Mouse (Mus musculus) gastrocnemius, postnatal 10 days (tissue): ENCODE results near the gene Dzank1. TPM values are rescaled to one million over a fixed set of nuclear protein-coding genes. Genes with fewer than 3 reads are reported as not detected.

Source experiments
- DNase-seq: peaks from one replicate; pipeline ENCODE4 v3.0.0; 2021; ENCODE audit warnings: mixed read lengths
- long read RNA-seq, 2 experiments: library from polyadenylated mRNA; stranded (forward); transcript quantifications; one replicate each; pipeline ENCODE4 v2.0.0; 2021
- total RNA-seq, 2 experiments: library from RNA; stranded (reverse); gene quantifications; 2 replicates each; pipeline ENCODE4 v1.2.3; 2021

Dzank1 gene
- 1 to 10 TPM in 1 of 2 experiments, under 1 TPM in 1; 0.68 to 1.2 TPM for total RNA-seq
- long read RNA-seq, experiment 1, result 0 reads
- long read RNA-seq, experiment 2, result 0 reads

DNA sequence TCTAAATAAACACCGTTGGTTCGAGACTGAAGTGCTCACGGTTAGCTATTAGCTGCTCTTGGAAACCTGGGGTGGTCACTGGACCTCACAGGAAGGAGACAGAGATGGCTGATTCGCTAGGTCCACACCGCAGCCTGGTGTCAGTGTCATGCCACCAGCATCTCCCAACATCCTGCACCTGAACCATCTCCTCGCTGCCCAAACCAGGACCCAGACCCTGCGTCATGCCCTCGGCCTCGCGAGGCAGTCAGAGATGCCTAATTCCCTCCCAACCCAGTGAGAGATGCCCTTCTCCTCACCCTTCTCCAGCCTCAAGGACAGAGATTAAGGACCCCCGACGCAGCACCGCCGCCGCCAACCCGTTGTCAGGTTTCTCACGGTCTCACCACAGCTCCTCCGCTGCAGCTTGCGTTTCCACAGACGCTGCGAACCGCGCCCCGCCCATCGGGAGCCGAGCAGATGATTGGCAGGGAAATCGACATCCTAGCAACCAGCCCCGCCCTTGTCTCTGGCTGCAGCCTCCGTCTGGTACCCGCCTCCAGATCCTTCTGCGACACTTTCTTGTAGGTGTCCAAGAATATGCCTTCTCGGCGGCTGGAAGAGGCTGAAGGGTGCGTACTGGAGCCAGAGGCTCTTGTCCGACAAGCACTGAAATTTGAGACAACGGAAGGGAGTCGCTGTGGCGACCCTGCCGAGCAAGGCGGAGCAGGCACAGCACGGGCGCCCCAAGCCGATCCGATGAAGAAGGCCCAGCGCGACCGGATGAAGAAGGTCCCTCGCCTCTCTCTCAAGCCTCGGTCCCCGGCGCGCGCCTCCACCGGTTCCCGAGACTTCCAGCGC, at the start of gene Dzank1, which contains the start of gene Polr3f:
Gene Dzank1, minus strand, starts transcription at position 434 of the 840 bp plus-strand sequence.
Gene Polr3f, plus strand, starts transcription at position 738 of the 840 bp plus-strand sequence.
- DNase-seq, result peak; percentile 90

DNA sequence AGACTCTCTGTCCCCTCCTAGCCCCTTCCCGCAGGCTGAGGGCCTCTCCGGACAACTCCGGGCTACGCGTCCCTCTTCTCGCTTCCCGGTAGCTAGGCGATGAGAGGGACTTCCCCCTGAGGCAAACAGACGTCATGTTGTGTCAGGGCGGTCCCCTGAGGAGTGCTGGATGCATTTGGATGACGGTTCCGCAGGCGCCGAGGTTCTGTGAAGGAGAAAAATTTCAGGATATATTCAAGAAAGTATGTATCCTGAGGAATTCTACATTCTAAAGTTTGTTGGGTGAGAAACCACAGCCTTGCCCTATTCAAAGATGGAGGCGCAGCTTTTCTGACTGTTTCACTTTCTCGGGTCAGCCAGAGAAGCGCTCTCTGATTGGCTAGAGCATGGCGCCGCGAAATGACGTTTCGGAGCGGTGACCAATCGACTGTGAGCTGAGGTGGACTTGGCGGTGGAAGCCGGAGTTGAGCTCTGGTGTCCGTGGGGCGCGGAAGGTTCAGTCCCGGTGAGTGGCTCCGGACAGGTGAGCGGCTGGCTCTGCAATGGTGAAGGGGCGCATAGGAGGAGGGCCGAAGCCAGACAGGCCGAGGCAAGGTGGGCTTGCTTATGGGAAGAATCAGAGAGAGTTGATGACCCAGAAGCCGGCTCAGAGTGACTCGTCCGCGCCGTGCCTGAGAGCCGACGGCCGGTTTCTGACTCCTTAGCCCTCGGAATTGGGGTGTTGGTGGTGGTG, 28.8 kb upstream of the Dzank1 start, which contains the start of gene Sec23b:
Gene Sec23b, plus strand, starts transcription at position 410 of the 733 bp plus-strand sequence.
- peak; percentile 94 for DNase-seq

GRCm38 (mm10) chr2:144555286-144555819, 28.1 kb upstream of the Dzank1 start:
- no peak for DNase-seq

DNA sequence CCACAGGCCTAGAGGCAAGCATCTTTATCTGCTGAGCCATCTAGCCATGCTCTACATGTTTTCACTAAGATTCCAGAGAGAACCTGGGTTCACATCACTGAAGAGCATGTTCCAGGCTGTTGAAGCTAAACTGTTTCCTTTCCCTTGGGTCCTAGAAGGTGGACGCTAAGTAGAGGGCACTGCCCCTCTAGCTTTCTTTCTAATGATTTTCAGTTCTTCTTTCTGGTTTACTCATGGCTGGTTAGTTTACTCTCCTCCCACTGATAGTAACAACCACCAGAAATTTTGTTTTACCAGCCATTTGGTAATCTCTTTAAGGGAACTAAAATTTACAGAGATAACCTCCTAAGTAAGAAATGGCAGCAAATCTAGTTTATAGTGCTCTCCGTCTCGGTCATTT, 26.7 kb upstream of the Dzank1 start:
- DNase-seq, result no peak

DNA sequence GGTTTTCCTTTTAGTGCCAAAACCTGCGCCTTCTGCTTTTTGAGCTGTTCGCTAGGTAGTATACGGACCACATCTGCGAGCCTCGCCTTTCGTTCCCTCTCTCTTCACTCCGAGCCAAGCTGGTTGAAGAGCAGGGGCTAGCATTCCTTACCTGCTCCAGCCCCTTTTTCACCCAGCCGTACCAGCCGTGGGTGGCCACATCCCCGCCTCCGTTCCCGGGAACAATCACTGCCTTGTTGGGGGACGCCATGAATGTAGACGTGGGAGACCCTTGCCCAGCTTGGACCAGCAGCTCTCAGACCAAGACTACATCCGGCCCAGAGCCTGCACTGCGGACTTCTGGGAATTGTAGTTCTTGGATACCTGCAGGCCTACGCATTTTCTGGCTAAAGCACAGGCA, 23.3 kb upstream of the Dzank1 start, which contains the start of gene Rbbp9:
Gene Rbbp9, minus strand, starts transcription at position 341 of the 400 bp plus-strand sequence.
- DNase-seq, result peak; percentile 27

DNA sequence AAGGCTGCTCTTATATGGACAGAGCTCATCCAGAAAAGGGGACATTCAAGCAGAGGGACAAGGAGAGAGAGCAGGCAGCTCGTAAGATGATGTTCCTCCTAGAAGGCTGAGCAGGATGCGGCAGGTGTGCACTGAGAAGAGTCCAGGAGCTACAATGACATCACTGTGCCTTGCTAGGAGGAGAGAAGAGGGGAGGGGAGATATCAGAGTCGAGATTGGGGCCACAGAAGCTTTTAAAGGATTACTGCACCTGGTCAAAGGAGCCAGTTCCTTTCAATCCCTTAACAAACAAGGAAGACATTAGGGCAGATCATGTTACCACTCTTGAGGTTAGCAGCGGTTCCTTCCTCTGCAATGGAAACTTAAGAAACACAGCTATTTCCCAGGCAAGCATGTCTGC, 20.3 kb upstream of the Dzank1 start:
- DNase-seq, result no peak

DNA sequence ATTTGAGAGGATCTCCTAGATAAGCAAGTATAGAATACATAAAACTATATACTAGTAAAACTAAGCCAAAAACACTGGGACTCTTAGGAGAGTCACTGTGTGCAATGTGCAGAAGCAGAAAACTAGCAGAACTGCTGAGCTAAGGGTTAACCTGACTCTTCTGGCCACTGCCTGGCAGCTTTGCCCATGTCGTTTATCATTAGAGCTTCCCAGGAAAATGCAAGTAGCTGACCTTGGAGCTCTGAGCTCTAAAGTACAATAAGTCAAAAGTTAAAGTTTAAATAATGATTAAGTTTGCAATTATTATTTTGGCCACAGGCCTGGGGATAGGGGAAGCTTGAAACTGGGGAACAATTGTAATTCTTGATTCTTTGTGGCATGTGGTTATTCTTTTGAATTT, 18.3 kb upstream of the Dzank1 start:
- DNase-seq, result no peak

GRCm38 (mm10) chr2:144545061-144545460, 17.8 kb upstream of the Dzank1 start:
- no peak for DNase-seq

GRCm38 (mm10) chr2:144544630-144545029, 17.4 kb upstream of the Dzank1 start:
- DNase-seq, result no peak

- DNase-seq, result no peak
These were observed 16.5 kb upstream of the Dzank1 start for GRCm38 (mm10) chr2:144543670-144544069.

GRCm38 (mm10) chr2:144541246-144541645, 14.0 kb upstream of the Dzank1 start:
- DNase-seq, result no peak

DNA sequence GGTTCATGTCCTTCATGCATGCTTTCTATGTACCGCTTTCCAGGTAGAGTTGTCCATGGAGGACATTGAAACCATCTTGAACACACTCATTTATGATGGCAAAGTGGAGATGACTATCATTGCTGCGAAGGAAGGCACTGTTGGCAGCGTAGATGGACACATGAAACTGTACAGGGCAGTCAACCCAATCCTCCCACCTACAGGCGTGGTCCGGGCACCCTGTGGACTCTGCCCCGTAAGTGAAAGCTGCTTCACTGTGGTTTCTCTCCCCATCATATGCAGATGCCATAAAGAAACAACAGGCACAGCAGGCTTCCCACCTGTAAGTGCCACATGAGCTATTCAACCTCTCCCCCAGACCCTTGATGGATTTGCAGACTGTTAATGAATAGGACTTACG, 9.9 kb upstream of the Dzank1 start:
- DNase-seq, result no peak

- no peak for DNase-seq
These were observed 584 bp upstream of the Dzank1 start for GRCm38 (mm10) chr2:144527821-144528174.

DNA sequence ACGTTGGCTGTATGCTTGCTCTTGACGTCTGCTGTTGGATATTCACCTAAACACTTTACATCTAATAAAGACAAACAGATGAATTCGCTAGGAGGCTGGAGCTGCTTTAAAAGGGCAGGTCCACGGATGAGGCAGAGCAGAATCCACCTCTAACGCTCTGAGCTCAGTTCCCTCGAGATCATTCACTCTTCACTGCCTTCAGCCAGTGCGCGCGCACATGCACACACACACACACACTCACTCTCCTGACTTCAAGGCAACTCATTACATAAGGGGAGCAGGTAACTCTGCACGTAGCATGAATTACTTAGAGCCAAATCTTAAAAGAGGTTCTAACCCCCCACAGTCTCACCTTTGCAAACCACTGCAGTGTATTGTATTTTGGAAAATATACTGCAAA, 1.4 kb downstream of the Dzank1 start:
- no peak for DNase-seq

DNA sequence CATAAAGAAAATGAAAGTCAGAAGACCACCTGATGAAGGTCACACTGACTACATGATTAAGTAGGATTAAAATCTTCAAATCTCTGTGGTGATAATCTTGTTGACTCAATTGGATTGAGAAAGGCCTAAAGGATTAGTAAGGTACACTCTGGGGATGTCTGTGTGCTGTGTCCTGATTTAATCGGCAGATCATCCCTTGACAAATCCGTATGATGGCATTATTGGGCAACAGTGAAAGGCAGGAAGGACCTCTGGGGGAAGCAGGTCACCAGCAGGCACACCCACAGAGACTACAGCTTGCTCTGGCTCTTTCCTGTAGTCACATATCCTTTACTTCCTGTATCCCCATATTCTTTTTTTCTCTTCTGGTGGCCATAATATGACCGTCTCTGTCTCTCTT, 7.4 kb downstream of the Dzank1 start:
- DNase-seq, result no peak

DNA sequence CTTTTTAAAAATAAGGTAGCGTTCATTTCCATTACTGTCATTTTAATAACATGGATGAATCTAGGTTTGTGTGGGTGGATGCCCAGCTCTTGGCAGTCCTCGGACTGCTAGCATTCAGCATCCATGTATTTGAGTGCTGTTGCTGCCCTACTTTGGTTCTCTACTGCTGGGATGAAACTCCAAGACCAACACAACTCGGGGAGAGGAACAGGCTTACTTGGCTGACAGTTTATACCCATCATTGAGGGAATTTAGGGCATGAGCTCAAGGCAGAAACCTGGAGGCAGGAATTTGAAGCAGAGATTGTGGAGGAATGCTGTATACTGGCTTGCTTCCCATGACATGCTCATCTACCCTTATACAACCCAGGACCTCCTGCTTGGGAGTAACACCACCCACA, 12.6 kb downstream of the Dzank1 start:
- DNase-seq, result no peak

GRCm38 (mm10) chr2:144502134-144502533, 25.1 kb downstream of the Dzank1 start:
- DNase-seq, result no peak

- DNase-seq, result no peak
These were observed 37.9 kb downstream of the Dzank1 start for GRCm38 (mm10) chr2:144489342-144489741.

DNA sequence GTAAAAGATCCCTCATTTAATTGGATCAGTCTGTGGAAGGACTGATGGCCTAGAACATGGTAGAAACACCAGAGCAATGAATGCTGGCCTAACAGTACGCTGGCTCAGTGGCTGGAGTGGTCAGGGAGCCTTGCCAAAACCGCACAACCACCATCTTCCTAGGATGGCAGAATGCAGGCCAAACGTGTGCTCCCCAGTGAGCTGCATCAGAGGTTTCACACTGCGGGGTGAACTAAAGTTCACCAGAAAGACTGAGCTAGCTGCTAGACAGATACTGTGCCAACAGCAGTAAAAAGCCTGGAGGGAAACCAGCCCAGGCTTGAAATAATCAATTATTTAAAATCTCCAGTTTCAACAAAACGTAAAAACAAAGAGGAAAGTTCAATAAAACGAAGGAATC, 39.7 kb downstream of the Dzank1 start:
- DNase-seq, result no peak

DNA sequence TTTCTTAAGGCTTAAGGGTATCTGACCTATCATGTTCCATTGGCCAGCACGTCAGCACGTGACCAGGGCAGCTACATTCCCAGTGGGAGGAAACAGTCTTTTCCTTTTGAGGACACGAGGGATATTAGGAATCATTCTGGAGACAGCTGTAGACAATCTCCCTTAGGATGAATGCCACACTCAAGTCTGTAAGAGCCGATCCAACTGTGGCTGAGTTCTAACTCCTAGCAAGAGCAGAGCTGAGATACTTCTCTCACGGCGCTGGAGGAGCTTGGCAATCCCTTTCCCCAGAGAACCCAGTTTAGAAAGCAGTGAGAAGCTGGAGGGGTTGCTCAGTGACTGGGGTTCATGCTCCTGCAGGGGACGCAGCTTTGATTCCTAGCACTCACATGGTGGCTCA, 41.8 kb downstream of the Dzank1 start:
- DNase-seq, result no peak

DNA sequence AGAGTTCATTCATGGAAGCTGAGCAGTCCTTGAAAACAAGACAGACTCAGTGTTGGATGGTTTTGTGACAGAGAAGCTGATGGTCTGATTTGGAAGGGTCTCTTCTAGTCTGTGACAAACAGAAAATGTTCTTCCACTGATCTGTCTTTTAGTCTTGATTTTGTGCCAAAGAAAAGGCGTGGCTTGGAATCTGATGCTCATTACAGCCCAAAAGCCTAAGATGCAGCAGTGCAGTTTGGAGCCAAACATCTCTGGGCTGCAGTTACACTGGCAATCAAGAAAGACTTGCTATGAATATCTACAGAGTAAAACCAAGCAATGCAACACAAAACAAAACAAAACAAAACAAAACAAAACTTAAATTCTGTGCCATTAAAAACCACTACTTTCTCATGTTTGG, 43.1 kb downstream of the Dzank1 start:
- DNase-seq, result no peak

DNA sequence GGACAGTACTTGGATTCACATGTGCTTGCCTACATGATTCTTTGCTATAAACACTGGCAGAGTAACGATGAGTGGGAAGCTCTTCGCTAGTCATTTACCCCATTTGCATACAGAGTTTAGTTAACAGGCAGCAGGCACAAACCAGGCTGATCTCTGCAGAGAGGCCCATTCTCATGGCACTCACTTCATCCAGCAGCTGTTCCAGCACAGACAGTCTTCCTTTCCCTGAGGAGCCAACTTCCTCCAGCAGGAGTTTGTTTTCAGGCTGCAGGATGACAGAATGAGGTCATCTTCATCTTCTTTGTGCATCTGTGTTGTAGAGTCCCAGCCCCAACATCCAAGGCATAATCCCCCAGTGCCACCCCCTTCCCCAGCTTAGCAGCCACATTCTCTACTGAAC, 47.8 kb downstream of the Dzank1 start:
- no peak for DNase-seq

- no peak for DNase-seq
These were observed 60.0 kb downstream of the Dzank1 start for GRCm38 (mm10) chr2:144467203-144467602.
